Mouse (Mus musculus): ENCODE data around the gene Gnb2. TPM values are rescaled to one million over a fixed set of nuclear protein-coding genes. Genes with fewer than 3 reads are reported as not detected.

Gene Gnb2
- polyA plus RNA-seq, 1 experiment = 439 TPM

DNA sequence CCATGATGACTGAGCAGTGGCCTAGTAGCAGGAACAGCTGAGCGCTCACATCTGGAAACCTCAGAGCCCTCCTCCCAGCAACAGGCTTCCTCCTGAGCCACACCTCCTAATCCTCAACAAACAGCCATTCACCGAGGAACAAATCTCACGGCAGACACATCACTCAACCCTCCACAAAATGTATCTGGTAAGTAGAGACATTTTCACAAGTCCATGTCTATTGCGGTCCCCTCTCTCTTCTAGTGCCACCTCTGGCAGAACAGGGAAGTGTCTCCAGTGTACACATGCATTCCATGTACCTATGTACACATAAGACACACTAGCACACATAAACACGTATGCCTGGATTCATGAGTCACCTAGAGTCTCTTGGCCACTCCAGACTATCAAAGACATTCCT lies 17.8 kb upstream of the Gnb2 start:
- TF ChIP-seq GATA1 (IDR thresholded peaks at IDR 0.05; ENCODE audit: low read length) = no peak

DNA sequence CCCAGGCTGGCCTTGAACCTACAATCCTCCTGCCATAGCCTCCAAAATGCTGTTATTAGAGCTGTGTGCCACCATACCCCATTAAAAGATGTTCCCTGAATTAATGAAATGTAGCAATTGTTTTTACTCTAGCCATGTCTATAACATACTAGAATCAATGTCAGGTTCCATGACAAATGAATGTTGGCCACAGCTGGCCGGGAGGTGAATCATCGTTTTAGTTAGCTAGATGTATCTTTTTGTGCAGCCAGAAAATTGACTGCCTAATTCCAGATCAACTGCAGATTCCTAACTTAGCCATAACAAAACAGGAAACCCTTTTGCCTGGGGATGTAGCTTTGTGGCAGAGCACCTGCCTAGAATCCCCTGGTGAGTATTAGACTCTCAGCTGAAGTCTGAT lies 16.5 kb upstream of the Gnb2 start:
- TF ChIP-seq GATA1 (IDR thresholded peaks at IDR 0.05; ENCODE audit: low read length) = no peak

DNA sequence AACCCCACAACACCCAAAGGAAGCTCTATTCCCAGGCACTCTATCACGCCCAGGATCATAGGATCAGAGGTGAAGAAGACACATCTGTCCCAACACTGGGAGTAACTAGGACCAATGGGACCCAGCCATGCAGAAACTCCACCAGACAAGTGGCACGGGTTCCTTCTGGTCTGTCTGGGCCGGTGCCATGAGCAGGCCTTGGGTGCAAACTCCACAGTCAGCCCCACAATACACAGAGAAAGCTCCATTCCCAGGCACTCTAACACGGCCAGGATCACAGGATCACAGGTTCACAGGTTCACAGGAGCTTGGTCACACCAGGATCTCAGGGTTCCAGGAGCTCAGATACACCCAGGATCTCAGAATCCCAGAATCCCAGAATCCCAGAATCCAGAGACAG lies 12.3 kb upstream of the Gnb2 start:
- TF ChIP-seq GATA1 (IDR thresholded peaks at IDR 0.05; ENCODE audit: low read length) = no peak

DNA sequence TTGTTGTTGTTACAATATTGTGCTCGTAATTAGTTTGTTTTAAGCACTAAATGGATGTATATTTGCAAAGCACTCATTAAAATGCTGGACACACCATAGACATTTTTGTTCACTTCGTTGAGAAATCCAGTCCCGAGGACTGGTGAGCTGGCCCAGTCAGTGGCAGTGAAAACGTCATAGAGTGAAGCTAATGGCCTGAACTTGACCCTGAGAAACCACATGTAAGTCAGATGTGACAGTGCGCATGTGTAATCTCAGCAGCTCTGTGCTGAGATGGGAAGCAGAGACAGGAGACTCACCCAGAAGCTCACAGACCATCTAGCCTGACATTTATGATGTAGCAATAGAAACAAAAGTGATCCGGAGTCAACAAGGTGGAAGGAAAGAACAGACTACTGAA lies 11.6 kb upstream of the Gnb2 start:
- TF ChIP-seq GATA1 (IDR thresholded peaks at IDR 0.05; ENCODE audit: low read length) = no peak

DNA sequence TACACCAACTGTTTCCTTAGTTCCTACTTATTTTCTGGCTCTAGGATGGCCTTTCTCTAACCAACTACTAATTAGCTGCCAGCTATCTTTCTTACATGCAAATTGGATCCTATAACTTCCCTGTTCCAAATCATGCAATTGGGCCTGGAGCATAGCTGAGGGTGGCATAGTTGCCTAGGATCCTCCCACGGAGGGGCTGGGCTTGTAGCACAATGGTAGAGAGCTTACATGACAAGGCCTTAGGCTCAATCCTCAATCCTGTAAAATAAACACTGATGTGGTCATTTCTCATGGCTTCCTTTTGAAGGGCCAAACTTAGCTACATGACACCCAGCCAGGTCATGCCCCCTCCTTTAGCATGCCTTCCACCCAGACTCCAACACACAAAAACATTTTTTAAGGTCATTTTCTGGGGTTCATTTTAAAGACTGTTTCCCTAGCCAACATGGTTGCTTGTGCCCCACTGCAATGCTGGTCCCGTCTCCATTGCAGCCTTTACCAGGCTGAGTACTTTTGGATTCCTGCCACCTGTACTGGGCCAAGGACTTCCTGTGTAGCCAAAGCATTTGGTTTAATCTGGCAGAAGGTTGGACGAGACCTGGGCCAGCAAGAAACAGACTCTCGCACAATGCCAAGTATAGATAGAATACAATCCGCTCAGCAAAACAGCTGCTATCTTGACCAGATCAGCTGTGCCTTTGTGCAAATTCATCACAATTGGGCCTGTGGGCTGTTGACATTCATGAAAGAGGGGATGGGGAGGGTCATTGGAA lies 8.6 kb upstream of the Gnb2 start:
- TF ChIP-seq GATA1 (IDR thresholded peaks at IDR 0.05; ENCODE audit: low read length) = no peak

DNA sequence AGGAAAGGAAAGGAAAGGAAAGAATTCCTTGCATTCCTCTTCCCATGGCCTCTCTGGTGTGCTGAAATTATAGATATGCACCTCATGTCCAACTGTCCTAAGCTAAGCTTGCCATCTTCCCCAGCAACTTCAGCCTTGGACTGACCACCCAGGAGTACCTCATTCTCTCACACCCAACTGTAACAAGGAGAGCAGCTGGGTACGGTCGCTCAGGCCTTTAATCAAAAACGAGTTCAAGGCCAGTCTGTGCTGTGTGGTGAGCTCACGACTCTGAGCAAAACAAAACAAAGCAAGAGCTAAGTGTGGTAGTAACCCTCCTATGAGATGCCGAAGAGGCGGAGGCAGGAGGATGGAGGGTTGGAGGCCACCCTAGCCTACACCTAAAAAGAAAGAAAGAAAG lies 7.7 kb upstream of the Gnb2 start:
- no peak for TF ChIP-seq GATA1 (IDR thresholded peaks at IDR 0.05; ENCODE audit: low read length)

DNA sequence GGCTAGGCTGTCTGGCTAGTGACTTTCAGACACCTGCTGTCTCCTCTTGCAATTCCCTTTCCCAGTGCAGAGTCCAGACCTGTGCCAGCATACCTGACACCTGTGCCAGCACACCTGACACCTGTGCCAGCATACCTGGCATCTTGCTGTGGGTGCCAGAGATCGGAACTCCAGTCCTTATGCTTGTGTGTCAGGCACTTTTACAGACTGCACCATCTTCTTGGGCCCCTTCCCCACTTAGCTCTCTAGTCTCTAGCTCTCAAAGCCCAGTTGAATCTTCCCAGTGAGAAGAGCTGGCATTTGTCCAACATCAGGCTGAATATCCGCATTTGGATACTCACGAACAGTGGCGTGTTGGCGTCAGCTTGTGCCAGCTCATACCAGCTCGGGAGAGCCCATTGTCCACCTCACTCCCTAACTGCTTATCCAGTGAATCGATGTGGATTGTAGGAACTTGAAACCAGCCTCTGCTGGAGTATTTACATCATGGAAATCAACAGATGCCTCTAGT lies 6.0 kb upstream of the Gnb2 start:
- TF ChIP-seq GATA1 (IDR thresholded peaks at IDR 0.05; ENCODE audit: low read length) = no peak

DNA sequence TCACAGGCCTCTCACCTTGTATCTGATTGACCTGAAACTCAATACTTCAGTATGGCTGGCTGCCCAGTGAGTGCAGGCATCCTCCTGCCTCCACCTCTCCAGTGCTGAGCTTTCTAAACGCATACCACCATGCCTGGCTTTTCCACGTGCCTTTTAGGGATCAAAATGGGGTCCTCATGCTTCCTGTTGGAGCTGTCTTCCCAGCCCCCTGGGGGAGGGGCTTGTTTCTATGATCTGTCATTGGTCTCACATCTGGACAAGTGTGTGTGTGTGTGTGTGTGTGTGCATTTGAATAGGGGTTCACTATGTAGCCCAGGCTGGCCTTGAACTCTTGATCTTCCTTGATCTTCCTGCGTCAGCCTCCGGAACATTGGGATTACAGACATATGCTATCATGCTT lies 4.2 kb upstream of the Gnb2 start:
- TF ChIP-seq GATA1 (IDR thresholded peaks at IDR 0.05; ENCODE audit: low read length) = no peak

DNA sequence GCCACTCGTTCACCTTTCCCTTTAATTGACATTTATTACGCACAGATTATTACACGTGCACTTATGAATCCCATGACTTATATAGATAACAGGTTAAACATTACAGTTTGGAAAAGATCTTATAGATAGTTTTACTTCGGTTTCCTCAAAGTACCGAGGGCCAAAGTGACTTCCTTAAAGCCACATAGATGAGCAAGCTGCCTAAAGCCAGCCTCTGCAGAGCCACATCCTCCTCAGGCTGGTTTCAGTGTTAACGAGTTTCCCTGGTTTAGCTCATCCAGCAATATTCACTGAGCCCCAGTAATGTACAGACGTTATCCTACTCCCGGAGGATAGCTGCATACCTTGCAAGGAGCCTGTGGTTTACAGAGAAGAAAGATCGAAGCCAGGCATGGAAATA lies 2.0 kb upstream of the Gnb2 start:
- no peak for TF ChIP-seq GATA1 (IDR thresholded peaks at IDR 0.05; ENCODE audit: low read length)

DNA sequence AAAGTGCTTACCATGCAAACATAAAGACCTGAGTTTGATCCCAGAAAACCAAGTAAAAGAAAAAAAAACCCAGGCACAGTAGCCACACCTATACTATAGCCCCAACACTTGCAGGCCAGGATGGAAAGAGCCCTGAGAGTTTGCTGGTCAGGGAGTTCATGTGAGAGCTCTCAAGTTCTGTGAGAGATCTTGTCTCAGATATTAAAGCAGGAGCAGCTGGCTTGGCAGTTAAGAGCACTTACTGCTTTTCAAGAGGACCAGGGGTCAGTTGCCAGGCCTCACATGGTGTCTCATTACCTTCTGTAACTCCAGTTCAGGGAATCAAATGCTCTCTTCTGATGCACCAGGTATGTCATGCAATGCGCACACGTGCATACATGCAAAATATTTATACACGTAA lies 1.5 kb upstream of the Gnb2 start:
- TF ChIP-seq GATA1 (IDR thresholded peaks at IDR 0.05; ENCODE audit: low read length) = no peak

DNA sequence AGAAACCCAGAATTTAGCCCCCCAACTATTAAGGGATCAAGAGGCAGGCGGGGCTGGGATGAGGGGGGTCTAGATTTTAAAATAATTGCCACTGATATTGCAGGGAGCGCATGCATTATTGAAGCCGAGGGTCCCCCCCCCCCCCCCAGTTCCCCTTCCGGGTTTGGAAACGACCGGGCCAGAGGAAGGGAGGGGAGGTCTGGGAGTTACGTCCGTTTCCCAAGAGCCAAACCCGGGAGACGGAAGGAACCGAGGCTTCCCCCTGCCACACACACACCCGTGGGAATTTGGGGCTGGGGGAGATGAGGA lies 548 bp downstream of the Gnb2 start:
- TF ChIP-seq GATA1 (IDR thresholded peaks at IDR 0.05; ENCODE audit: low read length) = no peak

DNA sequence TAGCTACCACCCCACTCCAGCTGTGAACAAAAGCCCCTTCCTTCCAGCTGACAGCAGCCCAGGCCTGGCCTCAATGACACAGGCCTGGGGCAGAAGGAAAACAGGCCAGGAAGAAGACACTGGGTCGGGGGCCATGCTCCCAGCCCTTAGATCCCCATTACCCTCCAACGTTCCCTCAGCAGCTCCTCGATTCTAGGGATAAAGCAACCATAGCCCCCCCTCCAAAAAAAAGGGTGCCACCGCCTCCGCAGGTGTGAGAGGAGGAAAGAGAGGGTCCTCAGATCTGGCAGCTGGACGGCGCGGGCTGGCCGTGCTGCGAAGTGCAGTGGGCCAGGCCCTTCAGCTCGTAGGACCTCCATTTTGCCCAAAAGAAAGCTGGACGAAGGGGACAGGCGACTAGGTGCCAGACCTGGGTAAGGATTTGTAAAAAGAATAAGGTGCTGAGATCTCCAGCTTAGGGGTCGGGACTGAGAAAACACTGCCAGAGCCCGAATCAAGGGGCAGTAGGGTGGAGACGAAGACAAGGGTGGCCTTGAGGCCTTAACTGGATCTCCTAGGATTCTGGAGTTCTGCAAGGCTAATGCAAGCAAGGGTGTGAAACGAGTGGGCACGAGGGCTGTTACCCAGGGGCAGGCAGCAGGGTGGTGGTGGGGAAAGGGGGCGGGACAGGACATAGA lies 1.0 kb downstream of the Gnb2 start:
- TF ChIP-seq GATA1 (IDR thresholded peaks at IDR 0.05; ENCODE audit: low read length) = no peak

DNA sequence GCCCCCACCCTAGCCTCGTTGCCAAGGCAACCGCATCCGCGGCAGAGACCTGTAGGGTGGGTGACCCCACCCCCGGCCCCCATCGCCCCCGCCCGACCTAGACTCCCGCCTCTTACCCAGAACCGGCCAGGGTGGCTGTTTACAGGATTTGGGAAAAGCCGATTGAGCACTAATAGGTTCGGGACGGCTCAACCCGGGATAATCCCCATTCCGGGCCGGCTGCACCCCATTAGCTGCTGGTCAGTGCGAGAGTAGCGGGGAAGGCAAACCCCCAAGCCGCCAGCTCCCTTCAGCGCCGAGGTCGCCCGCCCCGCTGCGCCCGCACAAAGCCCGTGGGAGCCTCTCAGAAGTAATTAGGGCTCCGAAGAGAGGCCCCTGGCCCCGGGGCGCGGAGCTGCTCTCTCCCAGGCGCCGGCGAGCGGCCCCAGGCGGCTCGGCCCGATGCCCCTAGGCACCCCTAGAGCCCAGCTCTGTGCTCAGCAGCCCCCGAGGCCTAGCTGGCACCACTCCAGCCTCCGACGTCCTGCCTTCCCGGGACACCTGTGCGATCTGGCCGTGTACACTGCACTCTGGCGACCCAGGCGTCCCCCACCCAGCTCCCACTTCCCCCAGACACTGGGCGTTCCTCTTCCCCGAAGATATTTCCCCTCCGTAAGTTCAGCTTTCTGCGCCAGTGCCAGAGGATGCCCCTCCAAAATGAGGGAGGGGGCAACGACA lies 1.7 kb downstream of the Gnb2 start:
- no peak for TF ChIP-seq GATA1 (IDR thresholded peaks at IDR 0.05; ENCODE audit: low read length)

DNA sequence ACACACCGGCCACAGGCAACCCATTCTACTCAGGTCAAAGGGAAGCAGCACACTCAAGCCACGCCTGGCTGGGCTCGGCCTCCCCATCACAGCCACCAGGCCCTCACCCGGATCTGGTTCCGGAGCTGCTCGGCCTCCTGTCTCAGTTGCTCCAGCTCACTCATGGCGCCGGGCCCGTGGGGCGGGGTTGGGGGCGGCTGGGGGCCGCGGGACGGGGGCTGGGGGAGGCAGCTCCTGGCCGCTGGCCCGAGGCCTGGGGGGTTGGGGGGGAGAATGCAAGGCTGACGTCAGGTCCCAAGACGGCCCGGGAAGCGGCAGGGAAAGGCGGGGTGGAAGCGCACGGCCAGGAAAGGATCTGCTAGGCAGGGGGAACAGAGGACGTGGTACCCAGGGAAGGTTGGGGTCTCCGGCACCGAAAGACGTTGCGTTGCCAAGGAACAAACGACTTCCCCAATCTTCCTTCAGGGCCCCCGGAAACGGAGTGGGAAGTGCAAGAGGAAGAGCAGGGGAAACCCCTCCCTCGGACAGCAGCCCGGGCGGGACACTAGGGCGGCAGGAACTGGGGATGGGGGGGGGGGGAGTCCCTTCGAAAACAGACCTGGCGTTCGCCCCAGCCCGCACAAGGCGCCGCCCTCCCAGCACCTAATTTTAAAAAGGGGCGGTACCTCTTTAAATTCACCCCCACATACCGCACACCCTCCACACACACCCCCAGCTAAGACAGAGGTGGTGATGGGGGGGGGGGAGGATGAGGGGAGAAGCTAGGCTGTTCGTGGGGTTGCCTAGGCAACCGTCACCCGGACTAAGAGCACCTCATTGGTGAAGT lies 2.5 kb downstream of the Gnb2 start:
- no peak for TF ChIP-seq GATA1 (IDR thresholded peaks at IDR 0.05; ENCODE audit: low read length)

DNA sequence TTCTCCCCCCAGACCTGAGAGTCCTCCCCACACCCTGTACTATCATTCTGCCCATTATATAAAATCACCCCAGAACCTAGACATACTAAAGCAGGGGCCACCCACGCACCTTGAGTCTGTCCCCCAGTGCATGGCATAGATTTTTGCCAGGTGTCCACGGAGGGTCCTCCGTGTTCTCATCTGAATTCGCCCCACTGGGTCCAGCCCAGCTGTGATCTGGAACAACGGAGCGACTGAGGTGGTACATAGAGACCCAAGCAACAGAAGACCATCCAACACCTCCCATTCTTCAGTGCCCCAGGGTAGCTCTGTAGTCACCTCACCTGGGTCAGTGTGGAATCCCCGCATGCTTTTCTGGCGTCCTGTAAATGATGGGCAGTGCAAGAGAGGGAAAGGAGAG lies 3.2 kb downstream of the Gnb2 start:
- TF ChIP-seq GATA1 (IDR thresholded peaks at IDR 0.05; ENCODE audit: low read length) = no peak

Data from G1E-ER4 (cell line).